Mouse (Mus musculus): Measurements from ENCODE around the gene Itih3.

The Itih3 gene

DNA sequence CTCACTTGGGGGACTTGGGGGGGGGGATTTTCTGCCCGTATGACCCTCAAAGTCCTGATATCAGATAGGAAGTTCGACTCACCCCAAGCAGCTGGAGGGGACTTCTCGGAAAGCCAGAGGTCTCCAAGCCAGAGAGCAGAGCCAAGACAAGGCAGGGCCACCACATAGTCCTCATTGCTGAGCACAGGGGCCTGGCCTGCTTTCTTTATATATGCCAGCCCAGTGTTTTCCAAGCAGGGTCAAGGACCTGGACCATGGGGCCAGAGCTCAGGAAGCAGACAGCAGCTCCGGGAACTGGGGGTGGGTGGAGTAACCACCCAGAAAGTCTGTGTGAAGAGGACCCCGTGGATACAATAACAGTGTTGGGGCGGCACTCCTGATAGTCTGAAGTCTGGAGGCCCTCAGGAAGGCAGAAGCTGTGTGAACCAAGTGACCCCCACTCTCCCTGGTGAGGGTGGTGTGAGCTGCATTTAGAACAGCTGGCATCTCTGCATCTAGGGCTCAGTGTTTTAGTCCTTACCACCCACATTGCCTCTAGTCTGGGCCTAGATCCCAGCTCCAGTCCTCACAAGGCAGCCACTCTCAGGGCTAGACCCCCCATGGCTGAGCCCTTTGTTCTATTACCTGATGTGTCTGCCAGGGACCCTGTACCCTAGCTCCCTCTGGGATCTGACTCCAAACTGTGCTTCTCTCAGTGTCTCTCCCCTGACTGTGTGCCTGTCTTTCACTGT lies at the start of gene Itih3:
TSS of gene Itih3 (minus strand) at position 386 of the 731 bp plus-strand sequence.
- no peak for DNase-seq

DNA sequence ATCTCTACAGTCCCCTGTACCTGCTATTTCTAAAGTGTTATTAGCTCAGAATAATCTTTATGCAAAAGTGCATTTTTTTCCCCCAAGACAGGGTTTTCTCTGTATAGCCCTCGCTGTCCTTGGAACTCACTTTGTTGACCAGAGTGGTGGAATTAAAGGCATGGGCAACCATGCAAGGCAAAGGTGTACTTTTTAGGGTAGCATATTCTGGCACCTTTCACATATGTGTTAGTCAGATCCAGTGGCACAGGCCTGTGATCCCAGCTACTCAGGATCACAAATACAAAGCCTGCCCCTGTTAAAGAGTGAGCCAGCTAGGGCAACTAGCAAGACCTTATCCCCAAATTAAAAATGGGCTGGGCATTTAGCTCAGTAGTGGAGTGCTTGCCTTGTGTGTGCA lies 36.8 kb upstream of the Itih3 start:
- no peak for DNase-seq

DNA sequence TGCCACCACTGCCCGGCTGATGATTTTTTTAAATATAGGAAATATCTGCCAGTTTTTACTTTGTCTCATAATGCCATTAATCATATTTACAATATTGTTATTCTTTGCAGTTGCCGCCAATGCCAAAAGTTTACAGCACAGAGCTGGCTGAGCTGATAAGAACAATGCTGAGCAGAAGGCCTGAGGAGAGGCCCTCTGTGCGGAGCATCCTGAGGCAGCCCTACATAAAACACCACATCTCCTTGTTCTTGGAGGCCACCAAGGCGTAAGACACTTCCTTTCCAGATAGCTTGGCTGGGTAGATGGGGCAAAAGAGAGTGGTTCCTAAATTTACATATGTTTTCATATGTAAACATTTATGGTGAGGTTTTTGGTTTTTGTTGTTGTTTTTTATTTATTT lies 35.5 kb upstream of the Itih3 start:
- no peak for DNase-seq

DNA sequence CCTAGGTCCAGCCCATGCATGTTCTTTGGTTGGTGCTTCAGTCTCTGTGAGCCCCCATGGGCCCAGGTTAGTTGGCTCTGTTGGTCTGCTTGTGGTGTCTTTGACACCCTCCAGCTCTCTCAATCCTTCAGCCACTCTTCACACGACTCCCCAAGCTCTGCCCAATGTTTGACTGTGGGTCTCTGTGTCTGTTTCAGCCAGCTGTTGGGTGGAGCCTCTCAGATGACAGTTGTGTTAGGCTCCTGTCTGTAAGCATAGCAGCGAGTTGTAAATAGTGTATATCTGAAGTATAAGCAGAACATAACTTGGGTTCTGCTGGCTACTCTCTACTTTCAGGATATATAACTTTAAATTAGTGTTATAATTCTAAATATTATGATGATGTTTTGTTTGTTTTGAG lies 35.0 kb upstream of the Itih3 start:
- DNase-seq, result no peak

DNA sequence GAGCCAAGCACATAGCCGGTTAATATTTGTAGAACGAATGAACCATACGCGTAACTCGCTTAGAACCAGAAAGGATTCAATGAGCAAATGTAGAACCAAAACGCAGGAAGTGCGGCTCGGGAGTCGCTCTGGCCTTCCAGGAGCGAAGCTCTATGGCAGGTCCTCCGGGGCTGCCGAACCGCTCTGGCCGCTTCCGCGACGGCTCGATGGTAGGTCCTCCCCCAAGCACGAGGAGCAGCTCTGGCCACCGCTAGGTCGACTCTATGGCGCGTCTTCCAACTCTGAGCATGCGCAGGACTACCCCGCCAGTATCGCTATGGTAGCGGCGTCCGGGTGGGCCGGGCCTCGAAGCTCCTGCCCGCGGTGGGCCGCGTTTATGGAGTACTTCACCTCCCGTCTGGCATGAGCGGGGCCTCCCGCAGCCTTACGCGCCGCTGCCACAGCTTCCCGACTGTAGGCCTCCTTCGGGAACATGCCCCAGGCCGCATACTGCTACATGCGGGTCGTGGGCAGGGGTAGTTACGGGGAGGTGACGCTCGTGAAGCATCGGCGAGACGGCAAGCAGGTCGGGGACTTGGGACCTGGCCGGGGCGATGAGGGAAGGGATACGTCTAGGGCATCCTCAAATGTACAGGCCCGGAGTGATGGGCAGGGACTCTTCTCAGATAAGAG lies 27.7 kb upstream of the Itih3 start, which contains the start of gene Nek4:
TSS of gene Nek4 (plus strand) at position 224 of the 672 bp plus-strand sequence.
- DNase-seq, result peak; percentile 97 to 98

DNA sequence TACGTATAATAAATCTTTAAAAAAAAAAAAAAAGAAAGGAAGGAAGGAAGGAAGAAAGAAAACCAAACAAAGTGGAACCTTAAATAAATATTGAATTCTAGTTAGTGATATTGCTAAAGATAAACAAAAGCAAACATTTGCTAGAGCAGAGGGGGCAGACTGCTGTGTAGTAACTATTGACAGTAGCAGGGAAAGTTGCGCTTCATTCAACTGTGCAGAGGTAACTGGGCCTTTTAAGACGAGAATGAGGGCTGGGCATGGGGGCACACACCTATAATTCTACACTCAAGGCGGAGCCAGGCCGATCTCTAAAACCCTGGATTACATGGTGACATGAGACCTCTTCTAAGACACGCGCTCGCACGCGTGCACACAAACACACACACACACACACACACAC lies 26.4 kb upstream of the Itih3 start:
- DNase-seq, result no peak

DNA sequence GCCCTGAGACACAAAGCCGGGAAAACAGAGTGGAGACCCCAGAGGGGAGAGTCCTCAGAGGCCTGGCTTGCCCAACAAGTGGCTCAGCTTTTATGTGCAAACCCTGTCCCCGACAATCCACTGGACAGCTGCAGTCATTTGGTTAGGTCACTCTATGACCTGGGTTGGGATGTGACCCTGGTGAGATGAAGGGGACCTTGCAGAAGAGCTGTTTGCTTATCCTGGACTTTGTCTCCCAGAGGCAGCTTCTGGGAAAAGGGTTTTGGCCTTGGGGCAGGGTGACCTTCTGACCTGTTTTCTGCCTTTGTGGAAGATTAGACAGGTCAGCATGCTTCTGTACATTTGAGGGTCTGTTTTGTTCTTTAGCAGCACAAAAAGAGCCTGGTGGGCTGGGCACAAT lies 21.2 kb upstream of the Itih3 start:
- no peak for DNase-seq

DNA sequence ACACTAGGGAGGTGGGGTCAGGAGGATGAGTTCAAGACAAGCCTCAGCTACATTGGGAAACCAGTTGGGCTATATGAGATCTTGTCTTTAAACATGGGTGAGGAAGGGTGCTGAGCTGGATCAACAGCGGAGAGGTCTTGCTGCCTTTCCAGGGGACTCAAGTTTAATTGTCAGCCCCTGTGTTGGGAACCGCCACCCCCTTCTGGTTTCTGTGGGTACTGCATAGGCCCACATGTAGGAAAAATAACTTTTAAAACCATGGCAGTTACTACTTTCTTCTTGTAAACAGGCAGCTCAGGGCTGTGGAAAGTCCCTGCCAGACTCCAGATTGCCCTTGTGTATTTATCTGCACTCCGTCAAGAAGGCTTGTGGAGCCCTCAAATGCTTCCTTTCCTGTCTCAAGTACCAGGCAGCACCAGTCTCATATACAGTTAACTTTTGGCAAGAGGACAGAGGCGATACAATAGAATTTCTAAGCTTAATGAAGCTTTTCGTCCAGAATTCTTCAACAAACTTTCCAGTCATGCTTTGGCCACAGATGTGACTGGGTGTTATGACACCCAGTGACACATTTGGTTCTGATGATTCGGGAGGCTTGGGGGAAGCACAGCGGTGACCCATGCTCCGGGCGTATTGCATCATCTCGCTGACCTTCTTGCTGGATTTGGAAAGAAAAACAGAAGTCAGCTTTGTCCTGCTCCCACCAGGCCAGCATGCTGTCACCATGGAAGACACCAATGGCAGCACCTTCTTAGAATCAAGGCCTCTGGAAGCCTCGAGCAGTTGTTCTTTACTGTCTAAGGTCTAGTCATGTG lies 20.5 kb upstream of the Itih3 start:
- peak; percentile 82 to 84 for DNase-seq

DNA sequence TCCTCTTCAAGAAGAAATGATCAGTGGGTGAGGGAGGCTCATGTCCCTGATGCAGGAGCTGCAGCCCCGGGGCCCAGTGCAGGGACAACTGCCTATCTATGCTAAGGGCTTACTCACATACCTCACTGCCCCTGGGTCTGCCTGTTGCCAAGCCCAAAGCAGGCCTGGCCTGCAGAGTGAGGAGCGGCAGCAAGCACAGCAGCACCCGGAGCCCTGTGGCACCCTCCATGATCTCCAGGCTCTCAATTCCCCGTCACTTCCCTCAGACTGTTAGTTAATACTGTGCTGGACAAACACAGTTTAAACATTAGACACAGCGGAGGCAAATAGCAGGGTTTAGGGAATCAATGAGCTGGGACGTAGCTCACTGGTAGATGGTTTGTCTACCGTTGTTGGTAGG lies 19.5 kb upstream of the Itih3 start, which contains the start of gene Itih1:
TSS of gene Itih1 (minus strand) at position 252 of the 400 bp plus-strand sequence.
- no peak for DNase-seq

DNA sequence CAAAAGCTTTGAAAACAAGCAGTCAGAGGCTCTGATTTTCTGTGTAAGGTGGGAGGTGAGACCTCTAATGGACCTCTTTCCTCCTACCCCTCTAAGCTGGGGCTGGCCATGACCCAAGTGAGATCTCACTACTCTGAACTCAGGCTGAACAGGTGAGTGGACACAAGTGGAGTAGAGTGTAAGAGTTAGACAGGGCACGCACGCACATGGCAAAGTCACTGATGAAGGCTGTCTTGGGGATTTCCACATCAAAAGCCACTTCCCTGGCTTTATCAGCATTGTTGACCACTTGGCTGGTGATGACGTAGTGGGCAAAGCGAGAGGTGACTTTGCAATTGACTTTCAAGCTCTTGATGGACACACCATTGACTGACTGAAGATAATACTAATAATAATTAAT lies 18.7 kb upstream of the Itih3 start:
- peak; percentile 26 to 43 for DNase-seq

DNA sequence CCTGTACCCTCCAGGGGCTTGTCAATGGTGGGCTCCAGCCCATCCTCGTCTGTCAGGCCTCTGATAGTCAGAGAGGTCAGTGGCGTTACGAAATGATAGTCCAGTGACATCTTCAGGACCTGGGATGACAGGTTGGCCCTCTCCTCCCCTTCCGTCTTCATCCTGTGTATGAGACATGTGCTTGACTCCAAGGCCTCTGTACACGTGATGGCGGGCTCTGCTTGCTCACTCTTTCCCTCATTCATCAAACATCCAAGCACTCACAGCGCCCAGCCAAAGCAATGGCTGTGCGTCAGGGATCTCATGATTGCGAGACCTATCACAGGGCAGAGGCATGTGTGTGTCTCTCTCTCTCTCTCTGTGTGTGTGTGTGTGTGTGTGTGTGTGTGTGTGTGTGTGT lies 9.8 kb upstream of the Itih3 start:
- DNase-seq, result no peak

DNA sequence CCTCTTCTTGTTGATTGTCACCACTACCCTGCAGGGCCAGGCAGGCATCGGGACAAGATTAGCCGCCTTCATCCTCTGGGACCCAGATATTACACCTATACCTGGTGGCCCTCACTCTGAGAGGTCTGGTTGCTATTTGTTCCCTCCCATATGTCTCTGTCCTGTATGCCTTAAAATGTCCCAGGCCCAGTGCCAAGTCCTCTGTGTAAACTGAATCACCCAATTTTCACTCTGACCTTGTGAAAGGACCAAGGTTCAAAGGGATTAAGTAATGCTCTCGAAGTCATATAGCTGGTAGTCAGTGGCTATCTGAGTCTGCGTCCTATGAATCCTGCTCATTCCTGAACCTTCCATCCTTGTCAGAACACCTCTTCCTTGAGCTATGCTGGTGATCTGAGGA lies 6.8 kb upstream of the Itih3 start:
- no peak for DNase-seq

DNA sequence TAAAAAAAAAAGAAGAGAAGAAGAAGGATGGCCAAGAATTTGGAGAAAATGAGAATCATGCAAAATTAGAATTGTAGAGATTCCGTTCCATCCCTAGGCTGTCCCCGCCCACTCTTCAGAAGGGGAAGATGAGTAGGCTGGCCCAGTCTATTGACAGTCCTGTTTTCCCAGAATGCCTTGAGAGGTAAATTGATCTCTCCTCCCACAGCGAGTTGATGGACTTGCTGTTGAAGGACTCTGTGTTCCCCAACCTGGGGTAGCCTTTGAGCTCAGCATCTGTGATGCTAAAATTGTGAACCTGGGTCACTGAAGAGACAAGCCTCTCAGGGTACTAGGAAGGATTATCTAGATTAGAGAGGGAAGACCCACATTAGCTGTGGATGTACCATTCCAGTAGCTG lies 1.9 kb upstream of the Itih3 start:
- DNase-seq, result no peak

DNA sequence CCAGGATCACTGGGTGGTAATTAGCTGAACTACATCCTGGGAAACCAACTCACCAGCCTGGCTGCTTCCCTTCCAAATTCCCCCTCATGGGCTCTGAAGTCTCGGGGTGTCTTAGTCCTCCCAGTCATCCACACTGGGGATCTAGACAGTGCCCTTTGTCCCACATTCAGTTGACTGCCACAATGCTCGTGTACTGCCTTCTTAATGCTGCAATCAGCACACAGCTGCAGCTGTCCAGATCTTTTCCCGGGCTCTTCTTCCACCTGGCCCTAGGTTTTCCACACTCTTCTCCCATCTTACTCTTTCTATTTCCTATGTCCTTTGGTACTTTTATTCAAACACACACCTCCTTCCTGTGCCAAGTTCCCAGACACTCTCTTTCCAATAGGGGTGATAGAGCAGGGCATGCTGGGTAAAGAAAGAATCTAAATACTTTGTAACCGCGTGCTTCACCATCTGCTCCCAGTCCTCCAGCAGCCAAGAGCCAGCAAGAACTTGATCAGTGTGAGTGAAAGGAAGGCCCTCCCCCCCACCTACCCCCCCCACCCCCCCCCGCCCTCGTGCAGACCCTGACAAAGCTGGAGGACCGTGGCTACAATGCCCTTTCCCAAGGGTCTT lies 1.4 kb downstream of the Itih3 start:
- no peak for DNase-seq

DNA sequence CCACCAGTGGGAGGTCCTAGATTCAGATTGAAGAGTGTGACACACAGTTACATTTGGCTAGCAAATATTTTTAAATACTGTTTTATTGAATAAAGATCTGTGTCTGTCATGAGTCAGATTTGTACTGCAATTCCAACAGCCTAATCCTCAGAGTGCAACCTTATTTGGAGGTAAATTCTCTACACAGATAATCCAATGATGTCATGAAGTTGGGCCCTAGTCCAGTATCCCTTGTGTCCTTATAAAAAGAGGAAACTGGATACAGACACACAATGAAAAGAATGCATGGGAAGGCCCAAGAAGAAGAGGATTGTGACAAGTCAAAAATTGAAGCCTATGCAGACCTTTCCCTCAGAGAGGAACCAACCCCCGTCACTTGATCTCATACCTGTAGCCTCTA lies 7.0 kb downstream of the Itih3 start:
- no peak for DNase-seq

DNA sequence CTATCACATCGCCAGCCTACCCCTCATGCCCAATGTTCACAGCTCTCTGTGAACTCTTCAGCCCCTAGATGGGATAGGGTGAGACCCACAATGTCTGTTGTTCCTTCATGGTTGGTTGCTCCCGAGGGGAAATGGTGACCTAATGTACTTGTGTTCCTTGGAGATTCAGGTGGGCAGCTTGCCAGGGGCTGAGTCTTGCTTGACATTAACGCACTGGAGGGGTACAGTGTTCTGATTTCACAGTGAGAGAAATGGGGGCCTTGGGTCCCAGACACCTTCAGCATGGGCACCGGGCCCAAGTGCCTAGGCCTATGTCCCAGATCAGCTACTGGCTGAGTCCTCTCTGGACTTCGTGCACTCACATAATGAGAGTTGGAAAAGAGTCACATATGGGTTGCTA lies 10.2 kb downstream of the Itih3 start:
- DNase-seq, result no peak

DNA sequence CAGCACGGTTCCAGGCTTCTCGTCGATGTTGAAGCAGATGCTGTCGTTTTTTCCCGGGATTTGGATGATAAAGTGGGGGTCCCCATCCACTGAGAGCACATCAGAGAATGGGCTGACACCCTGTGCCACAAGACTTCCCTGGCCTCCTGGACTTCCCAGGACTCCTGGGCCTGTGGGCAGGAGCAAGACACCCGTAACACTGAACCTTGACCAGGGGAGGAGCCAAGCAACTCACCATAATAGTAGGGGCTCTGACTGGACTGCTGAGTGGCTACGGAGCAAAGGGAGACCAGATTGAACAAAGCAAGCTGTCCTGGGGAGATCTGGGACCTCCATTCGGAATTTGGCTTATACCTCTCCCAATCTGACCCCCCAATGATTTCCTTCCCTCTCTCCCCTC lies 10.9 kb downstream of the Itih3 start:
- DNase-seq, result no peak

DNA sequence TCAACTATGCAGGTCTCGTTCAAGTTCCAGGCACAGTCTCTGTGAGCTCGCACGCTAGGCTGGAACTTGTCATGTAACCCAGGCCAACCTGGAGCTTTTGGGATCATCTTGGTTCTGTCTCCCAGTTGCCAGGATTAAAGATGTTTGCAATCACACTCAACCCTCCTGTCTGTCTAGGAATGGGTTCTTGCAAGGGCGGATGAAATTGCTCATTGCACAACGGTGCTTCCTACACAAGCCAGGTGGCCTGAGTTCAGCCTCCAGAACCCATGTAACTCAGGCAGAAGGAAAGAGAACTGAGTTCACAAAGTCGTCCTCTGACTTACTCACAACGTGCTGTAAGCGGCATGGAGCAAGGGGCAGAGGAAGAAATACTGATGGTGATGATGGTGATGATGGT lies 12.4 kb downstream of the Itih3 start:
- DNase-seq, result peak in 1 of 2 experiments; percentile 57

DNA sequence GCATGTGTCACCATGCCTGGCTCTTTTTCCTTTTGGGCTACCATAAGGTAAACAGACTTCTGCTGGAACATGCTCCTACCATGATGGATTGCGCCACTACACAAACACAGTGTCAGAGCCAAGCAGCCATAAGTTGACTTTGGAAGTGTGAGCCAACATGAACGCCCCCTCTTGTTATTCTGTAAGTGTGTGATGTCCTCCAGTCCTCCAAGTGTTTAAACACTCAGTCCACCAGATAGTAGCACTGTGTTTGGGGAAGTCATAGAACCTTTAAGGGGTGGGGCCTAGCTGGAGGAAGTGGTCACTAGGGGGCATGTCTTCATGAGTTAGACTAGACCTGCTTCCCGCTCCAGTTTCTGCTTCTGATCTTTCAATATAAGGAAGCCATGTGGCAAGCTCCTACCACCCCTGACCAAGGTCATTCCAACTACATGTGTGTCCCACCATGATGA lies 15.7 kb downstream of the Itih3 start:
- DNase-seq, result peak; percentile 82 to 90

DNA sequence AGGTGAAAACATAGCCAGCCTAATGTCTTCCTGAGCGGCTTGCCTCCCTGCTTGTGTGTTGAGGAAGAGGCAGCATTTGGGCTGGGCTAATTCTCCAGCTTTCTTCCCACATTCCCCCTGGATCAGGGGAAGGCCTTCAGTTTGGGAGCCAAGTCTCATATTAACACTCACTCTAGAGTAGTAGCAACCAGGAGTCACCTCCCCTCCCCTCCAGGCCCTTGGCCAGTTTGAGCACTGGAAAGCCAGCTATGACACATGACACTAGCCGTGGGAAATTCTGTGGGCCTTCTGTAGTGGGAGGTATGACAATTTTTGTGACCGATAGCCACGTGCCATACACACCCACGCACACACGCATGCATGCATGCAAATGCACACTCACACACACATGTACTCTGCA lies 17.6 kb downstream of the Itih3 start:
- DNase-seq, result peak in 1 of 2 experiments; percentile 42

DNA sequence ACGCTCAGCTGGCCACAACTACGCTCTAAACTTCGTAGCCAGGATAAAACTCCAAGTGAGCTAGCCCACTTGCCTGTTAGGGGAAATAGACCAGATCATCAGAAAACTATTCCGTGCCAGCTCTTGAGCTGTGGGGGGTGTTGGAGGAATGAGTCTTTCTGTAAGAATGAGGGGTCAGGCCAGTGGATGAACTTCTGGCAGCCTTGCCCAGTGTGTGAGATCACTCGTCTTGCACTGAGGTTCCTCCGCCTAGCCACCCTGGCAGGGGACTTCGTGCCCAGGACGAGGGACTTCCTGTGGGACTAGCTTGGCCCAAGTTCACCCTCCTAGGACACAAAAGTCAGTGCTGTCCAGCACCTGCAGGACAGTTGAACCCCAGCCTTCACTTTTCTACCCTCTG lies 19.3 kb downstream of the Itih3 start:
- DNase-seq, result peak in 1 of 2 experiments; percentile 34

DNA sequence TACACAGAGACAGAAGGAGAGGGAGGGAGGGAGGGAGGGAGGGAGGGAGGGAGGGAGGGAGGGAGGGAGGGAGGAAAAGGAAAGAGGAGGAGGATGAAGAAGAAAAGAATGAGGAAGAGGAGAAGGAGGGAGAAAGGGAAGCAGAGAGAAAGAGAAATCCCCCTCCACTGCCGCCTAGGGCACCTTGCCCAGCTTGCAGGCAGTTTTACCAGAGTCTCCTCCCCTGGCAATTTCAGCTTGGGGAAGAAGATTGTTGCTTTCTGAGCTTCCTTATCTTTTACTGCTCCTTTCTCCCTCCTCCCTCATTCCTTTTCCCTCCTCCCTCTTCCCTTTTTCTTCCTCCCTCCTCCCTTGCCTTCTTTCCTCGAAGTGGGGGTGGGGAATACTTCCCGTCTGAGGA lies 20.5 kb downstream of the Itih3 start:
- no peak for DNase-seq

DNA sequence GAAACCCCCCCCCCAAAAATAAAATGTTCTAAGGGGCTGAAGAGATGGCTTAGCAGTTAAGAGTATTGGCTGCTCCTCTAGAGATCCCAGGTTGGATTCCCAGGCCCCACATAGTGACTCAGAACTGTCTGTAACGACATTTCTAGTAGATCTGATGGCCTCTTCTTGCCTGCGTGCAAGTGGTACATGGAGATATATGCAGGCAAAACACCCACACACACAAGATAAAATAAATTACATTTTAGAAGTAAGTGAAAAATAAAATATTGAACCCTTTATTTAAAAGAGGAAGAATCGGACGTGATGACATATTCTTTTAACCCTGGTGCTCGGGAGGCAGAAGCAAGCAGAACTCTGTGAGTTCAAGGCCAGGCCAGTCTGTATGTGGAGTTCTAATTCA lies 20.9 kb downstream of the Itih3 start:
- DNase-seq, result no peak

All from lung, adult 18-20 months (tissue).